9 mouse cellular contexts compared by ENCODE assay signal in genomic region chr16:44361921-44362890, GRCm38 (mm10). TPM values are rescaled to one million over a fixed set of nuclear protein-coding genes. Genes with fewer than 3 reads are reported as not detected.
DNase-seq lines count a peak whose midpoint lies in the region; ATAC-seq lines count a peak whose summit lies in the region.
"Had no signal": no experiment of that assay in that cellular context is flagged by ENCODE, and none has a peak within 500 bp of the region (broad histone marks: within the 10 kb centered on the region; RNA-seq: fewer than 3 reads in every experiment).

No protein-coding gene starts in this region.

- no peak overlapping the region for H3K27ac ChIP-seq in forebrain, embryonic 16.5 days (ENCODE audit: low read length)

- H3K27me3 ChIP-seq in forebrain, embryonic 16.5 days (replicated peaks; ENCODE audit: control insufficient read depth, insufficient read depth, low read length), result no peaks in the 10 kb centered on the region

- H3K9me3 ChIP-seq in forebrain, embryonic 16.5 days (ENCODE audit: control insufficient read depth, low read length), result no peaks in the 10 kb centered on the region

- no peak overlapping the region for H3K9ac ChIP-seq in forebrain, embryonic 16.5 days (replicated peaks; ENCODE audit: low read depth, low read length)

- intact Hi-C loops in left cerebral cortex, postnatal 14 days (cut with DNase I), result loop anchor here (2.0 to 10.0 kb wide), 2 partner anchors 67 to 119 kb away; no protein-coding TSS in a partner anchor
- intact Hi-C loops in left cerebral cortex, postnatal 36 days (cut with DNase I), result loop anchor here (1.0 to 10.0 kb wide), 2 partner anchors 120 to 187 kb away; partner anchors contain the start of gene Usf3

- DNase-seq in adrenal gland, adult 2 months, result peak; percentile 17
- DNase-seq in adrenal gland, postnatal 4 days (ENCODE audit: low spot score in 2 of 2), result no peak
- peak; percentile 18 to 41 for DNase-seq in left cerebral cortex, postnatal 14 days (ENCODE audit: low spot score in 2 of 2)
- no peak for DNase-seq in left cerebral cortex, postnatal 36 days (ENCODE audit: low spot score in 2 of 2)
- DNase-seq in adrenal gland, postnatal 14 days, result peak; percentile 36
- DNase-seq in lung, postnatal 36 days, result peak; percentile 68
- no peak for DNase-seq in testis, postnatal 10 days (ENCODE audit: low spot score)

- WGBS in forebrain, embryonic 16.5 days, result 90% methylated on average over 10 of the region's 10 CpGs

- no peak overlapping the region for H3K4me2 ChIP-seq in forebrain, embryonic 16.5 days (ENCODE audit: low read length)

- H3K36me3 ChIP-seq in forebrain, embryonic 16.5 days (ENCODE audit: control insufficient read depth, insufficient read depth), result no peaks in the 10 kb centered on the region

- H3K4me3 ChIP-seq in forebrain, embryonic 16.5 days (replicated peaks; ENCODE audit: low read length), result no peak overlapping the region

- peak; percentile 64 for ATAC-seq in forebrain, embryonic 16.5 days

- H3K4me1 ChIP-seq in forebrain, embryonic 16.5 days (replicated peaks; ENCODE audit: control insufficient read depth, insufficient read depth, low read length), result no peaks in the 10 kb centered on the region

RNA-seq across cellular contexts. Expression of gene Spice1, which starts 15.3 kb away (rescaled TPM):
- total RNA-seq in adrenal gland, adult 2 months (2021), result 10 to 100 TPM; 14.9 to 26.9 TPM
- 4.4 and 4.9 TPM in 2 replicates for polyA plus RNA-seq in adrenal gland, adult 2 months (2012; rRNA removed)
- total RNA-seq in adrenal gland, postnatal 4 days (2021), result 10 to 100 TPM; 19.9 to 21.3 TPM
- total RNA-seq in left cerebral cortex, postnatal 14 days (2021), result 10 to 100 TPM; 13.8 to 16.4 TPM
- 10 to 100 TPM; 15.7 to 21.0 TPM for total RNA-seq in left cerebral cortex, postnatal 36 days (2021)
- 21.5 and 23.5 TPM in 2 replicates for total RNA-seq in adrenal gland, postnatal 14 days (2021)
- polyA plus RNA-seq in forebrain, embryonic 16.5 days (2015; fragmentation: Nextera tagmentation; extraction: Ambion mirVana), result 19.8 and 25.2 TPM in 2 replicates

RNA-seq across cellular contexts. Expression of gene Sidt1, which starts 29.2 kb away (rescaled TPM):
- total RNA-seq in adrenal gland, adult 2 months (2021), result 10 to 100 TPM in 1 of 2 experiments, 1 to 10 TPM in 1; 8.5 to 10.3 TPM
- polyA plus RNA-seq in adrenal gland, adult 2 months (2012; rRNA removed), result 6.3 and 8.4 TPM in 2 replicates
- 10 to 100 TPM; 11.7 to 14.1 TPM for total RNA-seq in adrenal gland, postnatal 4 days (2021)
- 10 to 100 TPM; 56.1 to 65.6 TPM for total RNA-seq in left cerebral cortex, postnatal 14 days (2021)
- total RNA-seq in left cerebral cortex, postnatal 36 days (2021), result 10 to 100 TPM; 49.8 to 53.8 TPM
- total RNA-seq in adrenal gland, postnatal 14 days (2021), result 11.3 and 12.6 TPM in 2 replicates
- 5.3 and 7.1 TPM in 2 replicates for polyA plus RNA-seq in forebrain, embryonic 16.5 days (2015; fragmentation: Nextera tagmentation; extraction: Ambion mirVana)
- polyA plus RNA-seq: C2C12 had no signal

RNA-seq across cellular contexts. Expression of gene Cfap44, which starts 32.4 kb away (rescaled TPM):
- under 1 TPM; 0.28 to 0.58 TPM for total RNA-seq in adrenal gland, adult 2 months (2021)
- 0.08 and 0.47 TPM in 2 replicates for polyA plus RNA-seq in adrenal gland, adult 2 months (2012; rRNA removed)
- 1 to 10 TPM; 2.6 to 3.9 TPM for total RNA-seq in adrenal gland, postnatal 4 days (2021)
- 1 to 10 TPM; 4.1 to 5.8 TPM for total RNA-seq in left cerebral cortex, postnatal 14 days (2021)
- total RNA-seq in left cerebral cortex, postnatal 36 days (2021), result 1 to 10 TPM; 2.9 to 4.3 TPM
- total RNA-seq in adrenal gland, postnatal 14 days (2021), result 0.71 and 1.4 TPM in 2 replicates
- polyA plus RNA-seq in forebrain, embryonic 16.5 days (2015; fragmentation: Nextera tagmentation; extraction: Ambion mirVana), result 1.9 and 2.9 TPM in 2 replicates
- polyA plus RNA-seq: C2C12 had no signal

Comparison
In these comparisons a context has a peak if more than half of its experiments do, and no peak if none do; other contexts are left out.
1. DNase-seq: peak in adrenal gland, adult 2 months (single experiment), left cerebral cortex, postnatal 14 days (2 of 2), adrenal gland, postnatal 14 days (single experiment) and lung, postnatal 36 days (single experiment); none in adrenal gland, postnatal 4 days (0 of 2), left cerebral cortex, postnatal 36 days (0 of 2) and testis, postnatal 10 days (single experiment).